Mouse (Mus musculus): ENCODE results near the gene Stard10. TPM values are rescaled to one million over a fixed set of nuclear protein-coding genes. Genes with fewer than 3 reads are reported as not detected.

The Stard10 gene
- polyA plus RNA-seq, 1 experiment: 619 TPM

DNA sequence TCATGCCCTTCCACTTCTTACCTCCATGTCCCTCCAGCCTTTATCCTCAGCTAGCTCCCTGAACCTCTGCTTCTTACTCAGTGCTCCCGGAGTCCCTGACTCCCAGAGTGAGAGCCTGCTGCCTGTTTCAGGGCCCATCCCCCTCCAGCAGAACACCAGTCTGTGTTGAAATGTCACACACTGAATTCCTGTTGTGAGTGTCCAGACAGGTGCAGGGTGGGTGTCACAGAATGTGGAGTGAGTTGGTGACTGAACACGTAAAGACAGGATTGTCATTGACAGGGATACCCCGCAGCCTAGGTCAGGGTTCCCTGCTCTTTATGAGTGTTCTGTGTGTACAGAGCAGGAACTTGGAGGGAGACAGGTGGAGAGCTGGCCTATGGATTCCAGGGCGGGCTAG lies 28.0 kb downstream of the Stard10 start:
- H3K27me3 ChIP-seq (ENCODE audit: control insufficient read depth, insufficient read depth, low read length): no peaks in the 10 kb centered on the region

GRCm38 (mm10) chr7:101346991-101347390 lies 30.1 kb downstream of the Stard10 start:
- peaks cover 7% of the 10 kb centered on the region for H3K4me1 ChIP-seq (ENCODE audit: control insufficient read depth, insufficient read depth, low read length)

More for the DNA sequence above, 28.0 kb downstream of the Stard10 start:
- Histone ChIP-seq H3K4me3 (ENCODE audit: control insufficient read depth, low read depth, low read length) (no peak overlapping the region), H3K36me3 (ENCODE audit: control insufficient read depth, insufficient read depth, low read length) (no peaks in the 10 kb centered on the region), H3K4me1 (ENCODE audit: control insufficient read depth, insufficient read depth, low read length) (peaks cover 7% of the 10 kb centered on the region), H3K27ac (ENCODE audit: control insufficient read depth, insufficient read depth, low read depth, low read length) (no peak overlapping the region)
- TF ChIP-seq POLR2A (IDR thresholded peaks at IDR 0.05; ENCODE audit: control insufficient read depth, low read depth, low read length): no peak
- no peak for TF ChIP-seq CTCF (IDR thresholded peaks at IDR 0.05; ENCODE audit: control insufficient read depth, insufficient read depth, insufficient replicate concordance, low read depth, low read length)

GRCm38 (mm10) chr7:101347767-101348270 lies 30.9 kb downstream of the Stard10 start, which contains the start of gene Arap1:
Gene Arap1 (plus strand): TSS chr7:101348067.
- peaks cover 7% of the 10 kb centered on the region for H3K4me1 ChIP-seq (ENCODE audit: control insufficient read depth, insufficient read depth, low read length)
- H3K27me3 ChIP-seq (ENCODE audit: control insufficient read depth, insufficient read depth, low read length): no peaks in the 10 kb centered on the region
- no peak for TF ChIP-seq POLR2A (IDR thresholded peaks at IDR 0.05; ENCODE audit: control insufficient read depth, low read depth, low read length)
- TF ChIP-seq CTCF (IDR thresholded peaks at IDR 0.05; ENCODE audit: control insufficient read depth, insufficient read depth, insufficient replicate concordance, low read depth, low read length): no peak
- H3K4me3 ChIP-seq (ENCODE audit: control insufficient read depth, low read depth, low read length): peak within 1 kb of the TSS; percentile 64
- no peak within 1 kb of the TSS for H3K27ac ChIP-seq (ENCODE audit: control insufficient read depth, insufficient read depth, low read depth, low read length)
- no peaks in the 10 kb centered on the region for H3K36me3 ChIP-seq (ENCODE audit: control insufficient read depth, insufficient read depth, low read length)

More at GRCm38 (mm10) chr7:101346991-101347390, 30.1 kb downstream of the Stard10 start:
- Histone ChIP-seq H3K4me3 (ENCODE audit: control insufficient read depth, low read depth, low read length) (no peak overlapping the region), H3K36me3 (ENCODE audit: control insufficient read depth, insufficient read depth, low read length) (no peaks in the 10 kb centered on the region), H3K27ac (ENCODE audit: control insufficient read depth, insufficient read depth, low read depth, low read length) (no peak overlapping the region), H3K27me3 (ENCODE audit: control insufficient read depth, insufficient read depth, low read length) (no peaks in the 10 kb centered on the region)
- no peak for TF ChIP-seq CTCF (IDR thresholded peaks at IDR 0.05; ENCODE audit: control insufficient read depth, insufficient read depth, insufficient replicate concordance, low read depth, low read length)
- TF ChIP-seq POLR2A (IDR thresholded peaks at IDR 0.05; ENCODE audit: control insufficient read depth, low read depth, low read length): no peak

GRCm38 (mm10) chr7:101348312-101348711 lies 31.4 kb downstream of the Stard10 start:
- no peak overlapping the region for H3K27ac ChIP-seq (ENCODE audit: control insufficient read depth, insufficient read depth, low read depth, low read length)
- H3K36me3 ChIP-seq (ENCODE audit: control insufficient read depth, insufficient read depth, low read length): no peaks in the 10 kb centered on the region
- peak overlapping the region; percentile 64 for H3K4me3 ChIP-seq (ENCODE audit: control insufficient read depth, low read depth, low read length)
- peaks cover 7% of the 10 kb centered on the region for H3K4me1 ChIP-seq (ENCODE audit: control insufficient read depth, insufficient read depth, low read length)
- no peaks in the 10 kb centered on the region for H3K27me3 ChIP-seq (ENCODE audit: control insufficient read depth, insufficient read depth, low read length)
- no peak for TF ChIP-seq POLR2A (IDR thresholded peaks at IDR 0.05; ENCODE audit: control insufficient read depth, low read depth, low read length)

DNA sequence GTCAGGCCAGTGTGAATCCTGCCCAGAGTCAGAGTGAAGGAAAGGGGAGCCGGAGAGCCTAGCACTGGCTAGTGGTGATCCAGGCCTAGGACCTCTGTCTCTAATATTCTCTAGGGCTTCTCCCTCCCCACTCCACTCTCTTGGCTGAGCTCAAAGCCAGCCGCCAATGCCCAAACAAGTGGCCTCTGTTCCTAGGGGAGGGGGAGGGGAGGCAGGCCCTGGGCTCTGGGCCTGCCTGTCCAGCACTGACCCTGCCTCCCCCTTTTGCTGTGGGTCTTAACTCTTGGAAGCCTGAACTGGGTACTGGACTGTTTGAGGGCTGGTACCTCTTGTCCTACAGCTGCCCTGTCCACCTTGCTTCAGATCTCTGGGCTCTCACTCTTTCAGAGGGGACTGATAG lies 33.0 kb downstream of the Stard10 start:
- no peak overlapping the region for H3K27ac ChIP-seq (ENCODE audit: control insufficient read depth, insufficient read depth, low read depth, low read length)

DNA sequence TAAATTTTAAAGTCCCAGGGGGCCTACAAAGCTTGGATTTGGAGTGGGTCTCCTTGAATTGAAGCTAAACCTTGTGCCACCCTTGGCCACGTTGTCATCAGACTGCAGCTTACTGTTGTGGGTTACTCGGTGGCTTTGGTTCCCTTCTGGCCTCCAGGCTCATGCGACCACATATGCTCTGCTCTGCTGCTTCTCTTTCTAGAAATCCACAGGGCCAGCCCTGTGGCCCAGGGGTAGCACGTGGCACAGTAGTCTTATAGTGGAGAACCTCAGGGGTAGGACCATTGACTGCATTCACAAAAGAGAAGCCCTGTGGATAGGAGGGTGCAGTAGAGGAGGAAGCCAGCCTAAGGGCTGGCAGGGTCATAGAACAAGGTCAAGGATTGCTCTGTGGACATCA lies 35.5 kb downstream of the Stard10 start:
- no peak for TF ChIP-seq CTCF (IDR thresholded peaks at IDR 0.05; ENCODE audit: control insufficient read depth, insufficient read depth, insufficient replicate concordance, low read depth, low read length)
- no peak for TF ChIP-seq POLR2A (IDR thresholded peaks at IDR 0.05; ENCODE audit: control insufficient read depth, low read depth, low read length)
- Histone ChIP-seq H3K4me1 (ENCODE audit: control insufficient read depth, insufficient read depth, low read length) (peaks cover 4% of the 10 kb centered on the region), H3K27ac (ENCODE audit: control insufficient read depth, insufficient read depth, low read depth, low read length) (no peak overlapping the region), H3K27me3 (ENCODE audit: control insufficient read depth, insufficient read depth, low read length) (no peaks in the 10 kb centered on the region), H3K36me3 (ENCODE audit: control insufficient read depth, insufficient read depth, low read length) (no peaks in the 10 kb centered on the region), H3K4me3 (ENCODE audit: control insufficient read depth, low read depth, low read length) (no peak overlapping the region)

More for the DNA sequence above, 33.0 kb downstream of the Stard10 start:
- no peak for TF ChIP-seq CTCF (IDR thresholded peaks at IDR 0.05; ENCODE audit: control insufficient read depth, insufficient read depth, insufficient replicate concordance, low read depth, low read length)
- TF ChIP-seq POLR2A (IDR thresholded peaks at IDR 0.05; ENCODE audit: control insufficient read depth, low read depth, low read length): no peak
- Histone ChIP-seq H3K4me1 (ENCODE audit: control insufficient read depth, insufficient read depth, low read length) (peaks cover 7% of the 10 kb centered on the region), H3K4me3 (ENCODE audit: control insufficient read depth, low read depth, low read length) (no peak overlapping the region), H3K36me3 (ENCODE audit: control insufficient read depth, insufficient read depth, low read length) (no peaks in the 10 kb centered on the region), H3K27me3 (ENCODE audit: control insufficient read depth, insufficient read depth, low read length) (no peaks in the 10 kb centered on the region)

GRCm38 (mm10) chr7:101354423-101354822 lies 37.5 kb downstream of the Stard10 start:
- Histone ChIP-seq H3K27me3 (ENCODE audit: control insufficient read depth, insufficient read depth, low read length) (no peaks in the 10 kb centered on the region), H3K4me3 (ENCODE audit: control insufficient read depth, low read depth, low read length) (no peak overlapping the region), H3K4me1 (ENCODE audit: control insufficient read depth, insufficient read depth, low read length) (no peaks in the 10 kb centered on the region), H3K27ac (ENCODE audit: control insufficient read depth, insufficient read depth, low read depth, low read length) (no peak overlapping the region), H3K36me3 (ENCODE audit: control insufficient read depth, insufficient read depth, low read length) (no peaks in the 10 kb centered on the region)
- TF ChIP-seq POLR2A (IDR thresholded peaks at IDR 0.05; ENCODE audit: control insufficient read depth, low read depth, low read length) (no peak), CTCF (IDR thresholded peaks at IDR 0.05; ENCODE audit: control insufficient read depth, insufficient read depth, insufficient replicate concordance, low read depth, low read length) (no peak)
